Mouse (Mus musculus) liver, postnatal 0 days (tissue): ENCODE results near the gene Gabrb2.

Experiments used
- CTCF ChIP-seq: sonication (generic); IDR thresholded peaks from 2 replicates; pipeline ENCODE4 v1.5.1; 2016; ENCODE audit warnings: antibody characterized with exemption, low read depth
- EP300 ChIP-seq: IDR thresholded peaks from 2 replicates; pipeline ENCODE4 v1.6.1; 2016; ENCODE audit warnings: antibody characterized with exemption, low read depth, mild to moderate bottlenecking

- TF ChIP-seq CTCF (no peak), EP300 (no peak)
These were observed 11.9 kb downstream of the Gabrb2 start for GRCm38 (mm10) chr11:42431495-42431894.
